Mouse (Mus musculus): Measurements from ENCODE around the gene Krtap6-5.
"Not testable (repeated sequence)": the region's sequence is repeated elsewhere in the genome, so short reads cannot be mapped to it uniquely, and the experiment has no call there.

Krtap6-5 gene

GRCm38 (mm10) chr16:89047783-89048182 is at the start of gene Krtap6-5:
Gene Krtap6-5 (minus strand): TSS chr16:89047883.
- no peak for DNase-seq (ENCODE audit: low spot score in 2 of 2)

DNA sequence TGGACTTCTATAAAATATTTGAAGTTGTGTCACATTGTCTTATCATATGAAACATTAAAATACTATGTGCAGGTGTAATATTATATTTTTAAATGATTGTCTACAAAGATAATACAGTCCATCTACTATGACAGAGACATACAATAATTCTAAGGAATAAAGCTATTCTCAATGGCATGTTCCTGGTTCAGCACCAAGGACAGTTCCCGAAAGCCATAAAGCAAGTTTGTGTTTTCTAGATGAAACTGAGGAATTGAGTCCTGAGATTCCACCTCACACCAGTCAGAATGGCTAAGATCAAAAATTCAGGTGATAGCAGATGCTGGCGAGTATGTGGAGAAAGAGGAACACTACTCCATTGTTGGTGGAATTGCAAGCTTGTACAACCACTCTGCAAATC is 23.4 kb upstream of the Krtap6-5 start:
- DNase-seq (ENCODE audit: low spot score in 2 of 2): not testable (repeated sequence)

DNA sequence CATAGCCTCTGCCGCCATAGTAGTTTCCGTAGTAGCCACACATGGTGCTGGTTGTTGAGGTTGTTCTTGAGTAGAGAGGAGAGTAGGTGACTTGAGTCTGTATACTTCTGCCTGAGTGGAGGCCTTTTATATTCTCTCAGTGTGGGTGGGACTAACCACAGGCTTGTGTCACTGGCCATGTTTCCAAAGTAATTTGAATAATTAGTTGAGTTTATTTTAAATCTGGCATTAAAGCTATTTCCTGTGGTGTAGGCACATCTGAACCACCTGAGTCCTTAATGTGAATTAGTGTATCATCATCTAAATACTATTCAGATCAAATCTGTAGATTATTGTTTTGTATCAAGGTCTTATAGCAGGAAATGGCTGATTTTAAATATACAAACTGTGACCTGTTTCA is 16.2 kb upstream of the Krtap6-5 start, which contains the start of gene 1110025L11Rik:
Gene 1110025L11Rik, minus strand, starts transcription at position 101 of the 400 bp plus-strand sequence.
- not testable (repeated sequence) for DNase-seq (ENCODE audit: low spot score in 2 of 2)

DNA sequence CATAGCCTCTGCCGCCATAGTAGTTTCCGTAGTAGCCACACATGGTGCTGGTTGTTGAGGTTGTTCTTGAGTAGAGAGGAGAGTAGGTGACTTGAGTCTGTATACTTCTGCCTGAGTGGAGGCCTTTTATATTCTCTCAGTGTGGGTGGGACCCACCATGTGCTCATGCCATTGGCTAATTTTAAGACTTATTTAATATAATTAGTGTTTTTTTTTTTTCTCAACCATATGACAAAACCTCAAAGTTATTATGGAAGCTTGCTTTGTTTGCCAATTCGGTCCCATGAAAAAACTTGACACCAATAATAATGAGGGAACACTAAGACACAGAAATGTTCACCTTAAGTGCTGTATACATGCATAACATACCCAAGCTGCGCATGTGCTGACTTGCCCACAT is 6.3 kb downstream of the Krtap6-5 start, which contains the start of gene Gm10228:
Gene Gm10228, minus strand, starts transcription at position 101 of the 400 bp plus-strand sequence.
- DNase-seq (ENCODE audit: low spot score in 2 of 2): not testable (repeated sequence)

DNA sequence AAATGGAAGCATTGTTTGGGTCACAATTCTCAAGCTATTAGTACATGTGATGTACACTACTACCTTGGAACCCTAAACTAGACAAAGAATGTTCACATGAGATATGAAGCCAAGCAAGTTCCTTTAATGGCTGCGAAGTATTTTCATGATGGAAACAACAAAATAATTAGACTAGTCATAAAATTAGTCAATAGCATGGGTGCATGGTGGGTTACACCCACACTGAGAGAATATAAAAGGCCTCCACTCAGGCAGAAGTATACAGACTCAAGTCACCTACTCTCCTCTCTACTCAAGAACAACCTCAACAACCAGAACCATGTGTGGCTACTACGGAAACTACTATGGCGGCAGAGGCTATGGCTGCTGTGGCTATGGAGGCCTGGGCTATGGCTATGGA is 16.3 kb downstream of the Krtap6-5 start, which contains the start of gene Krtap6-1:
Gene Krtap6-1, plus strand, starts transcription at position 301 of the 400 bp plus-strand sequence.
- not testable (repeated sequence) for DNase-seq (ENCODE audit: low spot score in 2 of 2)

DNA sequence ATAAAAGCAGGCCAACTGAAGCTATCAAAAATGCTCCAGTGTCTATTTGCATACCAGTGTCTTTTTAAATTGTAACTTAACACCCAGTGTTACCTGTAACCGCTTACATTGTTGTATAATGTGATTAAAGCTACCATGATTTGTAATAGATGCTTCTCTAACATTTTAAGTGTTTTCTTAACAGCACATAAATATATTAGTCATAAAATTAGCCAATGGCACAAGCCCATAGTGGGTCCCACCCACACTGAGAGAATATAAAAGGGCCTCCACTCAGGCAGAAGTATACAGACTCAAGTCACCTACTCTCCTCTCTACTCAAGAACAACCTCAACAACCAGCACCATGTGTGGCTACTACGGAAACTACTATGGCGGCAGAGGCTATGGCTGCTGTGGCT is 32.7 kb downstream of the Krtap6-5 start, which contains the start of gene Gm10229:
Gene Gm10229, plus strand, starts transcription at position 301 of the 400 bp plus-strand sequence.
- not testable (repeated sequence) for DNase-seq (ENCODE audit: low spot score in 2 of 2)

- no peak for DNase-seq (ENCODE audit: low spot score in 2 of 2)
These were observed 33.7 kb downstream of the Krtap6-5 start for GRCm38 (mm10) chr16:89013973-89014372.

DNA sequence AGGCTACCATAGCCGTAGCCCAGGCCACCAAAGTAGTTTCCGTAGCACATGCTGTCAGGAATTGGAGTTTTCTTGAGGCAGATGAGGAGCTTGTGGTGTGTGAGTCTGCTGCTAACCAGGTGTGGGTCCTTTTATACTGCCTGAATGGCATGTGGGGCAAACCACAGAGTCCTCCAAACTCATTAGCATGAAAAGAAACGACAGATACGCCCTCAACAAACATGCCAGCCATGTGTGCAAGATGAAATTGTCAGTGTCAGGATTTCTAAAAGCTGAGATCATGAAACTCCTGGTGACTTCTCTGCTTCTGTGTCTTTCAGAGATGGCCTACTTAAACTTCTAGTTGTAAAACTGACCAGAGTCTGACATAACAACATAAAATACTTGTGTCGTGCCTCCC is 37.0 kb downstream of the Krtap6-5 start, which contains the start of gene Krtap22-2:
Gene Krtap22-2, minus strand, starts transcription at position 101 of the 400 bp plus-strand sequence.
- no peak for DNase-seq (ENCODE audit: low spot score in 2 of 2)

All from spleen, postnatal 36 days (tissue).